In genomic region chr2:73775683-73776310, GRCm38 (mm10) we compare ENCODE assay signal across 8 mouse cellular contexts. TPM values are rescaled to one million over a fixed set of nuclear protein-coding genes. Genes with fewer than 3 reads are reported as not detected.
A peak's percentile ranks its signal among the peaks of the same experiment; 100 is the strongest.
DNase-seq lines count a peak whose midpoint lies in the region; ATAC-seq lines count a peak whose summit lies in the region.

No protein-coding gene starts in this region.

- H3K36me3 ChIP-seq in kidney, embryonic 15.5 days = no peaks in the 10 kb centered on the region
- no peaks in the 10 kb centered on the region for H3K36me3 ChIP-seq in embryonic facial prominence, embryonic 10.5 days (replicated peaks)
- no peaks in the 10 kb centered on the region for H3K36me3 ChIP-seq in hindbrain, embryonic 16.5 days (ENCODE audit: control insufficient read depth, insufficient read depth, low read length)
- no peaks in the 10 kb centered on the region for H3K36me3 ChIP-seq in midbrain, embryonic 16.5 days (ENCODE audit: control insufficient read depth, insufficient read depth, low read length)

- peak overlapping the region; percentile 92 for H3K4me2 ChIP-seq in kidney, embryonic 15.5 days
- H3K4me2 ChIP-seq in hindbrain, embryonic 16.5 days (ENCODE audit: low read length) = peak overlapping the region; percentile 68
- peak overlapping the region; percentile 52 for H3K4me2 ChIP-seq in midbrain, embryonic 16.5 days (ENCODE audit: low read length)

- 0 out of 2 replicates have a peak overlapping the region, but pooled peaks have one; percentile 6 for H3K27ac ChIP-seq in kidney, embryonic 15.5 days
- H3K27ac ChIP-seq in embryonic facial prominence, embryonic 10.5 days (replicated peaks) = peak overlapping the region; percentile 97
- H3K27ac ChIP-seq in hindbrain, embryonic 16.5 days (ENCODE audit: low read depth, low read length) = peak overlapping the region; percentile 92
- H3K27ac ChIP-seq in midbrain, embryonic 16.5 days (ENCODE audit: low read length) = peak overlapping the region; percentile 95

- DNase-seq in kidney, postnatal 14 days = no peak
- DNase-seq in embryonic facial prominence, embryonic 10.5 days (ENCODE audit: low spot score) = no peak
- DNase-seq in thymus, postnatal 10 days (ENCODE audit: low spot score in 2 of 2) = no peak
- no peak for DNase-seq in thymus, postnatal 36 days
- DNase-seq in layer of hippocampus, postnatal 36 days = no peak

- H3K4me1 ChIP-seq in kidney, embryonic 15.5 days = peaks cover 13% of the 10 kb centered on the region
- H3K4me1 ChIP-seq in embryonic facial prominence, embryonic 10.5 days = peaks cover 38% of the 10 kb centered on the region
- peaks cover 8% of the 10 kb centered on the region for H3K4me1 ChIP-seq in hindbrain, embryonic 16.5 days (ENCODE audit: control insufficient read depth, insufficient read depth, low read depth, low read length)
- H3K4me1 ChIP-seq in midbrain, embryonic 16.5 days (ENCODE audit: control insufficient read depth, insufficient read depth, low read length) = peaks cover 37% of the 10 kb centered on the region

- H3K9me3 ChIP-seq in kidney, embryonic 15.5 days (replicated peaks) = no peaks in the 10 kb centered on the region
- no peaks in the 10 kb centered on the region for H3K9me3 ChIP-seq in embryonic facial prominence, embryonic 10.5 days
- no peaks in the 10 kb centered on the region for H3K9me3 ChIP-seq in hindbrain, embryonic 16.5 days (ENCODE audit: control insufficient read depth, low read length)
- no peaks in the 10 kb centered on the region for H3K9me3 ChIP-seq in midbrain, embryonic 16.5 days (replicated peaks; ENCODE audit: control insufficient read depth, low read length, poor library complexity, severe bottlenecking)

- ATAC-seq in kidney, embryonic 15.5 days (replicated peaks; ENCODE audit: low FRiP score) = no peak
- peak; percentile 12; the same call in 1 of the 2 replicates for ATAC-seq in hindbrain, embryonic 16.5 days
- peak; percentile 37; the same call in 1 of the 2 replicates for ATAC-seq in midbrain, embryonic 16.5 days

- H3K9ac ChIP-seq in kidney, embryonic 15.5 days = peak overlapping the region; percentile 76
- H3K9ac ChIP-seq in hindbrain, embryonic 16.5 days (ENCODE audit: low read depth, low read length) = peak overlapping the region; percentile 86
- peak overlapping the region; percentile 85 for H3K9ac ChIP-seq in midbrain, embryonic 16.5 days (ENCODE audit: low read depth, low read length)

- H3K27me3 ChIP-seq in kidney, embryonic 15.5 days = peaks cover 26% of the 10 kb centered on the region
- H3K27me3 ChIP-seq in embryonic facial prominence, embryonic 10.5 days (replicated peaks; ENCODE audit: low read depth, poor library complexity, severe bottlenecking) = peaks cover 10% of the 10 kb centered on the region; the same call in 1 of the 2 replicates
- no peaks in the 10 kb centered on the region for H3K27me3 ChIP-seq in hindbrain, embryonic 16.5 days (replicated peaks; ENCODE audit: control insufficient read depth, insufficient read depth, low read length)
- H3K27me3 ChIP-seq in midbrain, embryonic 16.5 days (ENCODE audit: control insufficient read depth, insufficient read depth, low read depth, low read length) = no peaks in the 10 kb centered on the region

- WGBS in kidney, embryonic 15.5 days = under 1% methylated on average over 22 of the region's 22 CpGs
- under 1% methylated on average over 22 of the region's 22 CpGs for whole genome bisulfite sequencing in embryonic facial prominence, embryonic 10.5 days
- under 1% methylated on average over 22 of the region's 22 CpGs for WGBS in hindbrain, embryonic 16.5 days
- WGBS in midbrain, embryonic 16.5 days = under 1% methylated on average over 22 of the region's 22 CpGs

- H3K4me3 ChIP-seq in kidney, embryonic 15.5 days (replicated peaks) = peak overlapping the region; percentile 94
- peak overlapping the region; percentile 87 for H3K4me3 ChIP-seq in embryonic facial prominence, embryonic 10.5 days
- H3K4me3 ChIP-seq in hindbrain, embryonic 16.5 days (ENCODE audit: low read length) = peak overlapping the region; percentile 82
- peak overlapping the region; percentile 86 for H3K4me3 ChIP-seq in midbrain, embryonic 16.5 days (ENCODE audit: low read depth, low read length)

RNA-seq across cellular contexts. Expression of gene Chn1, which starts 0.7 kb away (rescaled TPM):
- polyA plus RNA-seq in kidney, embryonic 15.5 days (2015; fragmentation: Nextera tagmentation; extraction: Ambion mirVana) = 15.1 and 19.0 TPM in 2 replicates
- 38.2 and 40.0 TPM in 2 replicates for polyA plus RNA-seq in embryonic facial prominence, embryonic 10.5 days (2016; fragmentation: Nextera tagmentation; extraction: Ambion mirVana)
- polyA plus RNA-seq in hindbrain, embryonic 16.5 days (2015; fragmentation: Nextera tagmentation; extraction: Ambion mirVana) = 70.1 and 75.4 TPM in 2 replicates
- polyA plus RNA-seq in midbrain, embryonic 16.5 days (2015; fragmentation: Nextera tagmentation; extraction: Ambion mirVana) = 84.1 and 87.2 TPM in 2 replicates
- 1,000 to 10,000 TPM; 1,726 to 1,746 TPM for total RNA-seq in layer of hippocampus, postnatal 36 days (2021)

Comparison
In these comparisons a context has a peak if more than half of its experiments do, and no peak if none do; other contexts are left out.
1. H3K27ac ChIP-seq: peak in every context shown above with its lines; median percentile 97 in embryonic facial prominence, embryonic 10.5 days; 95 in midbrain, embryonic 16.5 days; 92 in hindbrain, embryonic 16.5 days; 6 in kidney, embryonic 15.5 days.